Mouse (Mus musculus) ES-E14 (cell line): ENCODE measurements at regions not wholly inside any gene's neighbourhood (a gene's known extent, or its start where the extent isn't known, plus 50 kb on each side); places are given as distances from the start of the nearest gene placed in this dataset.

Experiments used
- DNase-seq: peaks from one replicate; pipeline ENCODE4 v3.0.0-alpha.2; 2013; ENCODE audit warnings: low read depth, low spot score
- H3K27ac ChIP-seq: 2 replicates; pipeline ENCODE4 v1.5.1; 2012; ENCODE audit warnings: low read depth, mild to moderate bottlenecking, low read length, moderate library complexity, mixed read lengths; ENCODE audit not compliant: poor library complexity, insufficient read depth, severe bottlenecking
- H3K36me3 ChIP-seq: 2 replicates; pipeline ENCODE4 v1.6.1; 2012; ENCODE audit warnings: mild to moderate bottlenecking, low read length, moderate library complexity, mixed read lengths; ENCODE audit not compliant: control insufficient read depth, poor library complexity, insufficient read depth, severe bottlenecking
- H3K4me1 ChIP-seq, 2 experiments: fragments of 150-350 bp in 1 of 2; sonication (generic) in 1 of 2; 2 replicates each; pipeline ENCODE4 v1.6.1; 2012; ENCODE audit warnings: low read length in 2 of 2, mild to moderate bottlenecking in 1 of 2, mixed read lengths in 1 of 2; ENCODE audit not compliant: control insufficient read depth in 2 of 2, insufficient read depth in 2 of 2, poor library complexity in 1 of 2
- H3K4me3 ChIP-seq, 2 experiments: fragments of 150-350 bp in 1 of 2; sonication (generic) in 1 of 2; 2 replicates each; pipeline ENCODE4 v1.5.1; 2012; ENCODE audit warnings: low read length in 2 of 2, low read depth in 1 of 2, mild to moderate bottlenecking in 1 of 2, mixed read lengths in 1 of 2; ENCODE audit not compliant: insufficient read depth in 1 of 2, poor library complexity in 1 of 2, severe bottlenecking in 1 of 2
- H3K9ac ChIP-seq: 2 replicates; pipeline ENCODE4 v1.6.1; 2012; ENCODE audit warnings: low read depth, mild to moderate bottlenecking, low read length, mixed read lengths; ENCODE audit not compliant: poor library complexity, insufficient read depth, severe bottlenecking
- H3K9me3 ChIP-seq: fragments of 150-350 bp; sonication (generic); 2 replicates; pipeline ENCODE4 v1.6.1; 2012; ENCODE audit warnings: low read depth, mild to moderate bottlenecking, low read length; ENCODE audit not compliant: control insufficient read depth, insufficient read depth
- CHD2 ChIP-seq: IDR thresholded peaks from 2 replicates; pipeline ENCODE4 v1.6.1; 2014; ENCODE audit warnings: mild to moderate bottlenecking, low read depth, low read length, inconsistent platforms
- HCFC1 ChIP-seq: IDR thresholded peaks from 2 replicates; pipeline ENCODE4 v1.6.1; 2012; ENCODE audit warnings: low read length, inconsistent platforms, borderline replicate concordance; ENCODE audit not compliant: insufficient read depth
- MAFK ChIP-seq: IDR thresholded peaks from 2 replicates; pipeline ENCODE4 v1.6.1; 2014; ENCODE audit warnings: mild to moderate bottlenecking, low read depth, low read length, inconsistent platforms; ENCODE audit not compliant: insufficient read depth
- ZC3H11A ChIP-seq: IDR thresholded peaks from 2 replicates; pipeline ENCODE4 v1.6.1; 2012; ENCODE audit warnings: low read depth, mild to moderate bottlenecking, inconsistent platforms, low read length, borderline replicate concordance
- ZNF384 ChIP-seq: IDR thresholded peaks from 2 replicates; pipeline ENCODE4 v1.6.1; 2012; ENCODE audit warnings: low read depth, low read length, inconsistent platforms
- in situ Hi-C, 2 experiments: fragments of 600-800 bp; cut with MboI; formaldehyde crosslinking; loops; one replicate each; pipeline ENCODE4 v1.15.1; 2025; ENCODE audit warnings: low sequenced_read_pairs in 2 of 2, inconsistent platforms in 1 of 2; ENCODE audit not compliant: unreplicated experiment in 2 of 2

DNA sequence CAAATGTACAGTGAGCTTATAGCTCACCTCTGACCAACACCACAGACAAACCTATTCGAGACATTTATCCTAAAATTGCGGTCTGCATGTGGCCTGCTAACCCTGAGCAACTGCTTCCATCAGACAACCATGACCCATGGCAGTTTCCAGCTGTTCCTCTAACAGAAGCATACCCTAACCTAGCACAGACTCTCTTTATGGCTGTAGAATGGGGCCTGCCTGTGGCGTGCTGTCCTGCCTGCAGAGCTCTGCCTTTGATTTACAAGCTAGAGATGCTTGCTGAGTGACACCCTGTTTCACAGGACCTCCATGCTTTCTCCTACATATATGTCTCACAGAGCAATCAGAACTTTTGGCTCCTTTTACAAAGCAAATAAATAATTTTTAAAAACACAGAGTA is 208.2 kb upstream of the Negr1 start:
- TF ChIP-seq ZNF384 = no peak
- no peak for TF ChIP-seq CHD2
- TF ChIP-seq MAFK = no peak
- no peak for TF ChIP-seq HCFC1
- TF ChIP-seq ZC3H11A = no peak
- H3K9me3 ChIP-seq = no peaks in the 10 kb centered on the region
- no peaks in the 10 kb centered on the region for H3K36me3 ChIP-seq
- DNase-seq = no peak
- no peak overlapping the region for H3K4me3 ChIP-seq
- no peaks in the 10 kb centered on the region for H3K4me1 ChIP-seq
- no peak overlapping the region for H3K27ac ChIP-seq
- in situ Hi-C loops = no loop called here
- no peak overlapping the region for H3K9ac ChIP-seq

DNA sequence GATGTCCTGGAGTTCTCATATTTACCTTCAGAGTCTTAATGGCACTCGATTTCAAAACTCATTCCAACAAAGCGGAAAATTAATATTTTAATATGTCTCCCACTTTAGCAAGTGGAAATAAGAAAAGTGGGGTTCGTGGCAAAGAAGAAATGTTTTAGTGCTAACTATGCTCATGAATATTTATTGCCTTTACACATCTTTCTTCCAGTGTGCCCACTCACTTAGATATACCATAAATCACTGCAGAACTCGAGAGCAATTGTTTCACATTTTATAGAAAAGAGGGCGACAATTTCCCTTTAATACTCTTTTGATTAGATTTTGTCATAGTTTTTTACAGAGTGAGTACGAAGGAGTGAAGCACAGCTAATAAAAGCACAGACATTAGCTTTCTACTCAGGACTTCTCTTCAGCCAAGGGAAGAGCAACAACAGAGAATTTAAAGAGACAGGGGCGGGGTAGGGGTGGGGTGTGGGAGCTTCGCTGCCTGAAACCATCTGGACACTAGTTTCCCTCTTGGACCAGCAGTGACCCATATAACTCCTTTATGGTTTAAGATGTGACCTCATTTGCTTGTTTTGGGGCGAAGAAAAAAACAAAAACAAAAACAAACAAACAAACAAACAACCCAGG is 207.6 kb upstream of the Negr1 start:
- no peaks in the 10 kb centered on the region for H3K4me1 ChIP-seq
- no peak overlapping the region for H3K9ac ChIP-seq
- H3K36me3 ChIP-seq = no peaks in the 10 kb centered on the region
- H3K4me3 ChIP-seq = no peak overlapping the region
- TF ChIP-seq HCFC1 (no peak), MAFK (no peak), ZNF384 (no peak), ZC3H11A (no peak), CHD2 (no peak)
- H3K27ac ChIP-seq = no peak overlapping the region
- H3K9me3 ChIP-seq = no peaks in the 10 kb centered on the region
- in situ Hi-C loops = no loop called here
- no peak for DNase-seq

DNA sequence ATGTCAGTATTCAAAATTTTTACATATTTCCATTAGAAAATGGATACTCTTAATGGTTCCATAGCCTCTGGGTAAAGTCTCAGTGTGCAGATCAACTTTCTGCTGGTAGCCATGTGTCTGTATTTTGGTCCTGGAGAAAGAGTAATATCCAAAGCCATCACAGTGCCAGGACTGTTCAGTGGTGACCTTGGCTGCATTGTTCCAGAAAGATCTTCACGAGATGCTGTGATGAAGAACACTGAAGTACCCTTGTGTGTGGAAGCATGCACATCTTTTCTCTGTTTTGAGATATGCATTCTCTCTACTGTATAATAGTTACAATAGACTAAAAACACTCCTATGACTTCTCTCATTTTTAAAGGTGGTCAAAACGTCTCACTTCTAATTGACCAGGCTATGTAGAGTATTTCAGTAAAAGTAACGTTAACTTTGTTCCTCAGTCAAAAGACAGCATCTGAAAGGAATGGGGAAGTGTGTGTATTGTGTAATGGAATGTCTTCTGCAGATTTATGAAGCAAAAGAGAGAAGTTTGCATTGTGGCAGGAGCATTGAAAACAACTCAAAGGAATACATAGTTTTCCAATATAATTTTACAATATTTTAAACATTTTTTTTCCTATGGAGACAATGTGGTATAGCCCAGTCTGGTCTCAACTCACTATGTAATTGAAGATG is 192.8 kb upstream of the Negr1 start:
- TF ChIP-seq MAFK = no peak
- no peak for TF ChIP-seq ZNF384
- no peak for TF ChIP-seq ZC3H11A
- no peak for TF ChIP-seq CHD2
- H3K9ac ChIP-seq = no peak overlapping the region
- in situ Hi-C loops = no loop called here
- no peaks in the 10 kb centered on the region for H3K36me3 ChIP-seq
- no peak overlapping the region for H3K4me3 ChIP-seq
- no peaks in the 10 kb centered on the region for H3K9me3 ChIP-seq
- H3K27ac ChIP-seq = no peak overlapping the region
- no peak for DNase-seq
- no peaks in the 10 kb centered on the region for H3K4me1 ChIP-seq

DNA sequence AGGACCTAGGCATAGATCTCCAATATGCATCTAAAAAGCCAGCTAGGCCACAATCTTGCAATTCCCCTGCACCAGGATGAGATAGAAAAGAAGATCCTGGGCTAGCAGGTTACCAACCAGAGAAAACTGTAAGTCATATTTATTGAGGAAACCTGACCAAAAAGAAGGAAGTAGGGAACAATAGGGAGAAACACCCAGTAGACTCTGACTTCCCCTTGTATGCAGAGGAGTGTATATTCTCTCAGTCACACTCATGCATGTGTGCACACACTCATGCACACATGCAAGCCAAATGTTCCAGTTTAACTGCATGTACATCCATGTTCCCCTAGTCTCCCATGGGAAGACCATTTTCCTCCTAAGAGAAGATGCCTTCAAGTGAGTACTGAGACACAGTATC is 184.9 kb upstream of the Negr1 start:
- DNase-seq = no peak
- no peak overlapping the region for H3K4me3 ChIP-seq
- no peak for TF ChIP-seq MAFK
- no peak for TF ChIP-seq ZC3H11A
- no peak for TF ChIP-seq CHD2
- TF ChIP-seq HCFC1 = no peak
- TF ChIP-seq ZNF384 = no peak
- in situ Hi-C loops = no loop called here
- no peaks in the 10 kb centered on the region for H3K4me1 ChIP-seq
- H3K27ac ChIP-seq = no peak overlapping the region
- no peak overlapping the region for H3K9ac ChIP-seq
- H3K36me3 ChIP-seq = no peaks in the 10 kb centered on the region
- H3K9me3 ChIP-seq = no peaks in the 10 kb centered on the region

DNA sequence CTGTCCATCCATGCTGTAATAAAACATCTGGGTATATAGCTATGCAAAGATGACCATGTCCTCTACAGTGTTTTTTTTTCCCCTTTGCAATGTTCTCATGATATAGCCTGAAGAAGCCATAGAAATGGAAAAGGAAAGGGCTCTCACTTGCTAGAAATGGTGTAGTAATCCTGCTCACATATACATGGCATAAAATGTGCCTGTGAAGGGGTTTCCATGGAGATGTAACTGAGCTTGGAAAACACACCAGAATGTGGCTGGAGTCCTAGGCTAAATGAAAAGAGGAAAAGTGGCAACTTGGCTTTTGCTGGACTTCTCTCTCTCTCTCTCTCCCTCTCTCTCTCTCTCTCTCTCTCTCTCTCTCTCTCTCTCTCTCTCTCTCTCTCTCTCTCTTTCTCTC is 178.7 kb upstream of the Negr1 start:
- in situ Hi-C loops = no loop called here
- Histone ChIP-seq H3K4me3 (no peak overlapping the region), H3K9me3 (no peaks in the 10 kb centered on the region), H3K27ac (no peak overlapping the region), H3K4me1 (no peaks in the 10 kb centered on the region), H3K36me3 (no peaks in the 10 kb centered on the region), H3K9ac (no peak overlapping the region)
- DNase-seq = no peak
- no peak for TF ChIP-seq ZNF384
- no peak for TF ChIP-seq HCFC1
- no peak for TF ChIP-seq CHD2
- no peak for TF ChIP-seq ZC3H11A
- TF ChIP-seq MAFK = no peak
